Mouse (Mus musculus) right cerebral cortex, postnatal 36 days (tissue): ENCODE results near the gene Phldb3.

Source experiments
- DNase-seq, 2 experiments: peaks; one replicate each; pipeline ENCODE4 v3.0.0; 2022; ENCODE audit warnings: low spot score in 2 of 2, mixed read lengths in 1 of 2

Phldb3 gene

DNA sequence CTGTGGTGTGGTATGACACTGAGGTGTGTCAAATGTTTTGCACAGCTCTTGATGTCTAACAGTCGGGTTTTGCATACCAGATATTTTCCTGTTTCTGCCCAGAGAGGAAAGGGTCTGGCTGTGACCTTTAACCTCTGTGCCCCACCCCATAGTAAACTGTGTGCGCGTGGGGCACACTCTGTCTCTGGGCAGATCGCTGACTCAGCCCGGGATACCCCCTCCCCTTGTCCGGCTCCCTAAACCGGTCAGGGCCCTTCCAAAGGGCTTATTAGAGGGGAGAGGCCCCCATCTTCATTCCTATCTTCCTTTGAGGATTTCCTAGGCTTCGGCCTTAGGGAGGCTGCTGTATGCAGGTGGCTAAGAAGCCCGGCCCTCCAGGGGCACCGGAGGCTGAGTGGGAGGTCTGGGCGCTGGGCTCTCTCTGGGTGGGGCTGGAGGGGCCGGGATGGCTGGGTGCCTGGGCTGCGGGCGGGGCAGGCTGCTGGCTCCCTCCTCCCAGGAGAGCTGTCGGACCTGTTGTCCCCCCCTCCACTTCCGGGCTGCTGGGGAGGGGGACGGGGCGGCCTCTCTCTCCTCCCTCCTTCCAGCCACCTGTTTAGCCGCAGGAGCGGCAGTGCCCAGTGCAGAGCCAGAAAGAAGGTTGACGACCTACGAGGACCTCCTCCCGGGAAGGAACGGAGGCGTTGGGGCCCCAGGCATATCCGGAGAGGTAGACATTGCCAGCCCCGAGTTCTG lies at the start of gene Phldb3:
TSS of gene Phldb3 (plus strand) at position 620 of the 735 bp plus-strand sequence.
- DNase-seq: no peak

DNA sequence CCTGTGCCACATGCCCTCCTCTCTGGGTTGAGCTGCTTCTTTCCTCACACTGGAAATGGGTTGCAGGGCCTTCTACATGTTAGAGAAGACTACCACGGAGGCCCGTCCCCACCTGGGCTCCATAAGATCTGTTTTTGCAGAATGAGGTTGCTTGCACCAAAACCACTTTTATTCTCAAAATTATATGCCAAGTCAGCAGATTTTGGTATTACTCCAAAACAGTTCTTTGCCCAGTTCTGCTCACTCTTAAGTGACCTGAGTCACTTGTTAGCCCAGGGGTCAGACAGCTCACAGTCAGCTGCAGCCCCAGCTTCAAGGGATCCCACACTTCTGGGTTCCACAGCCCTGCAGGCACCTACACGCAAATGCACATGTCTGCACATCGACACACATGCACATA lies 49.1 kb upstream of the Phldb3 start:
- no peak for DNase-seq

DNA sequence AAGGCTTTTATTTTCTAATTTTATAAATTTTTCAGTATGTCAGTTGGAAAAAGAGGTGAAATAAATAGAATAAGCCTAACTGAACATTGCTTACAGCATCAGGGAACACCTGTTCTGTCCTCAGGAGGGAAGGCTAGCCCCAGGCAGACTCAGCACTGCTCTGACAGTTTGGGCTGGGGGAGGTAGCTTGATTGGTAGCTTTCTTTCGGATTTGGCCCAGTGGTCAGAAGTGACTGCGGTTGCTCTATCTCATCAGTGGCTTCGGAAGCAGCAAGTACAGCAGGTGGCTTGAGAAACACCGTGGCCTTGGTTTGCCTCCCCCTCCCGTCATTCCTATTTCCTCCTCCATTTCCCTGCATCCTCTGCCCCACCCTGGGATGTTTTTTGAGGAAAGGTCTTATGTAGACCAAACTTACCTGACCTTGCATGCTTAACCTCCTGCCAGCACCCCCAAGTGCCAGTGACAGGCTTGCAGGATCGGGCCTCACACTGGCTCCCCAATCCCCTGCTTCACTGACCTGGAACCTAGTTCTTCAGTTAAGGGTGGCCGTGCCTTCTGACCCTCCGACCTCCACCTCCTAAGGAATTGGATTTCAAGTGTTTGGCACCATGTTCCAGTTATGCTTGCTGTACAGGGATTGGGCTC lies 47.2 kb upstream of the Phldb3 start:
- no peak for DNase-seq

DNA sequence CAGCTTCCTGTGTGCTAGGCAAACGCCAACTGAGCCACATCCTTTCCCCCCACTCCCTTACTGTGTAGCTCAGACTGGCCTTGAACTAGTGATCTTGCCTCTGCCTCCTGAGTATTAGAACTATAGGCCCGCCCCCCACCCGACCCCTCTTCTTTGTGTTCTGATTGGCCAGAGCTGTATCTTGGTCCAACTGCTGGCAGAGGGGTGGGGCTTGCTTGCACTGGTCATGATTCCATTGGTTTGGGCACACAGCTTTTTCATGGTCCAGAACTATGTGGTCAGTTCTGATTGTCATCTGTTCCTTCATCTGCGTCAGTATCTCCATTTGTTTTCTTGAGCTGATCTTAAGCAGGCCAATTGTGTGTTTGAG lies 46.7 kb upstream of the Phldb3 start:
- no peak for DNase-seq

DNA sequence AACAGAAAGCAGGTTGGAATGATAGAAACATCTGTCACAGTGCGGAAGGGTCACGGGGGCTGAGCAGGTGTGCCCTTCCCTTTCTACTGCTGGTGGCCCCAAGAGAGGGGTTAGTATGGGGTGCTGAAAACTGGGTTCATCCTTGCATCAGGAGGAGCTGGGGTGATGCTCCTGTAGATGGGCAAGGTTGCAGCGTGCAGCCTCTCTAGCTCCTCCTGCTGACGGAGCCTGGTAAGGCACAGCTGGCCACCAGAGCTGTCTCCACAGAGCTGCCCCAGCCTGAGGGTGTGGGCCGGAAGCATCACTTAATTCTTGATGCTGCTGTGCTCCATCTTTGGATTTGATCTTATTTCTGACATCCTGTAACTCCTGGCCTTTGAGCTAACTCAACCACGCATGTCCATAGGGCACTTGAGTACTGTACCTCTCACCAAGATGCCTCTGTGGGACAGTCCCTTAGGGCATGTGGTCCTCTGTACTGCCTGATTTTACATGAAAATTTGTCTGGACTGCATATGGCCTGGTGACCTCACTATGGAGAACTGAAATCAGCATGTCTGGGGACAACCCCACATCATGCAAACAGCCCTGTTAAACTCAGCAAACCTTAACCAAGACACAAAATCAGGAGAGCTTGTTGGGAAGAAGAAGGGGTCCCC lies 45.8 kb upstream of the Phldb3 start:
- peak in 1 of 2 experiments; percentile 35 for DNase-seq

DNA sequence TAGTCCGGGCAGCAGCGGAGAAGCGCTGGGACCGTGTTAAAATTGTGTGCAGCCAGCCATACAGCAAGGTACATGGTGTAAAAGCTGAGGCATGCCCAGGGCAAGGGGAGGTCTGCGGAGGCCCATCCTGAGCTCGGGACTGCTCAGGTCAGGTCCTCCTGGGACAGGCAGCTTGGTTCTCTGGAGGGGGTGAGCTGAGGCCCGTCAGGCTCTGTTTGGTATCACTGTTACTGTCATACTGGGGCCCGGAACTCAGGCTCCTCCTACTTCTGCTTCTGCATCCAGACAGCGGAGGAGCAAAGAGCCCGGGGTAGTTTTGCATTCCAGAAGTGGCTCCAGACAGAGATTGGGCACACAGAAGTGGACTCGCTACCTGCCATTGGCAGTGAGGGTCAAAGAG lies 44.9 kb upstream of the Phldb3 start:
- DNase-seq: no peak

DNA sequence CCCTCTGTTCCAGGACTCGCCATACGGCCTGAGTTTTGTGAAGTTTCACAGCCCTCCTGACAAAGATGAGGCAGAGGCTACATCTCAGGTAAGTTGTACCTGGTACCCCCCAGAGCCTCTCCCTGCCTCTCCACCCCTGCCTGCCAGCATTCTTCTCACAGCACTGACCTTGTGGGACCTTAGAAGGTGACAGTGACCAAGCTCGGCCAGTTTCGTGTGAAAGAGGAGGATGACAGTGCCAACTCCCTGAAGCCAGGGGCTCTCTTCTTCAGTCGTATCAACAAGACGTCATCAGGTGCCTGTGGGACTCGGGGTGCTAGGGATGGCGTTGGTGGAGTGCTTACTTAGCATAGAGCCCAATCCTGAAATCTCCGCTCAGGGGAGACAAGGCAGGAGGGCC lies 44.4 kb upstream of the Phldb3 start:
- no peak for DNase-seq

DNA sequence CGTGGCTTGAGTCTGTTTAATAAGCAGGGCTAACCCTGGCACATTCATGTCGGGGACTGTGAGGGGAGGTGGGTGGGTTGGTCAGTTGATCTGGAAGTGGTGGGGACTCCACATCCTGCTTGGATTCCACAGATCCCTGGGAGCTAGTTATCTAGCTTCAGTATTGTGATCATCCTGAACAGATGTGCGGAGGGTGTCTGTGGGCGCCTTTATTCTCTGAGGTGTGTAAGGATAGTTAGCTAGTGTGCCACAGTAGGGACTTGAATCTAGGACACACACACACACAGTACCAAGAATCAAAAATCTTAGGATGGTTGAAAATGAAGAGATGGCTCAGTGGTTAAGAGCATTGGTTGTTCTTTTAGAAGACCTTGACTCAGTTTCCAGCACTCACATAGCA lies 42.1 kb upstream of the Phldb3 start:
- DNase-seq: no peak

DNA sequence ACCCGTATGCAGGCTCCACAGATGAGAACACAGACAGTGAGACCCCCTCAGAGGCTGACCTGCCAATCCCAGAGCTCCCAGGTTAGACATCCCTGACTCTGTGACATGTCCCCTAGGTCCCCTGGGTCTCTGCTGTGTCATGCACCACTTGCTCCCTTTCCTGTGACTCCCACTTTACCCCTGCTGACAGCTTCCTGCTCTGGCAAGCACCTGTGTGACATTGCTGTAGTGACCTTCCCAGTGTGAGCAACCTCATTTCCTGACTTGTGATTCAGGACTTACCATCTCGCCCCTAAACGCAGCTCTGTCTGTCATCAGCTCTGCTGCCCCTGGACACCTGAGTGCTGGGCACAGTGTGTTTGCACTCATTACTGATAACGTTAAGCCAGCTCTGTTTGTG lies 39.5 kb upstream of the Phldb3 start:
- no peak for DNase-seq

DNA sequence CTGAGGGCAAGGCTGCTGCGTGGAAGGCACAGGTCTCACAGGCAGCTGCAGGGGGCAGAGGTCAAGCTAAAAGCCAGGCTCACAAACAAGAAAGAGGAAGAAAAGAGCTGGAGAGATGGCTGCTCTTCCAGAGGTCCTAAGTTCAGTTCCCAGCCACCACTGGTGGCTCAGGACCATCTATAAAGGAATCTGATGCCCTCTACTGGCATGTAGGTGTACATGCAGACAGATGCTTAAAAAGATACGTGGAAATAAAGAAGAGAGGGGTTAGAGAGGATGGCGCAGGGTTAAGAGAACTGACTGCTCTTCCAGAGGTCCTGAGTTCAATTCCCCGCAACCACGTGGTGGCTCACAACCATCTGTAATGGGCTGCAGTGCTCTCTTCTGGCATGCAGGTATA lies 38.1 kb upstream of the Phldb3 start:
- DNase-seq: no peak

DNA sequence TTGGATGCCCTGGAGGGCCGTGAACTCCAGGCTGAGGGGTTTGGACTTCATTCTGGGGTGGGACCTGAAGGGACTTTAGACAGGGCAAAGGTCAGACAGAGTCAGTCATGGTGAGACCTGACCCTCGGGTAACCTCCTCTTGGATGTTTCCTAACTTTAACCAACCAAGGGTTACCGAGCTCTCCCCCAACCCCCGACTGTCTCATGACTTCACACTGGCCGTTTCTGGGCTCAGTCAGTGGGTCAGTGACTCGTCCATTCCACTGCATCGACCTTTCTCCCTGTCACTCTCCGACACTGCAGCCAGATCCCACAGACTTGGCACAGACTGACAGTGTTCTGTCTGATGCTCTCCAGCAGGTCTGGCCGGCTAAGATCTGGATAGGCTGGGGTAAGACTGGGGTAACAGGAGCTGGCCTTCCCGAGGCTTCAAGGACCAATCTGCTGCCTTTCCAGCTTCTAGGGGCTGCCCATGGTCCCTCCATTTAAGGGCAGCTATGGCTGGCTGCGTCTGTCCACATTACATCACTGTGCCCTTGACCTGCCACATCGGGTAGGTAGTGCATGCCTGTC lies 36.3 kb upstream of the Phldb3 start:
- DNase-seq: no peak

DNA sequence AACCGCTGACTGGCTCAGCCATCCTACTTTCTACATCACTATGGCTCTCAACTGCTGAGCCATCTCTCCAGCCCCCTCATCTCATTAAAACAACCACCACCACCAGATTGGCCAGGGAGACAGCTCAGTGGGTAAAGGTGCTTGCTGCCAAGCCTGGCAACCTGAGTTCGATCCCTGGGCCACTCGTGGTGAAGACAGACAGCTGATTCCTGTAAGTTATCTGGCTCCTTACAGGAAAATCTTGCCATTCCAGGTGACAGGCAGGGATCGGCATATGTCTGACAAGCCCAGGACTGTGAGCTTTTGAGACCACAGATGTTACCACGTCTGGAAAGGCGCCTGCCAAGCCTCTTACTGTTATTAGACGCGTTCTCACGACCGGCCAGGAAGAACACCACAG lies 32.8 kb upstream of the Phldb3 start:
- no peak for DNase-seq

DNA sequence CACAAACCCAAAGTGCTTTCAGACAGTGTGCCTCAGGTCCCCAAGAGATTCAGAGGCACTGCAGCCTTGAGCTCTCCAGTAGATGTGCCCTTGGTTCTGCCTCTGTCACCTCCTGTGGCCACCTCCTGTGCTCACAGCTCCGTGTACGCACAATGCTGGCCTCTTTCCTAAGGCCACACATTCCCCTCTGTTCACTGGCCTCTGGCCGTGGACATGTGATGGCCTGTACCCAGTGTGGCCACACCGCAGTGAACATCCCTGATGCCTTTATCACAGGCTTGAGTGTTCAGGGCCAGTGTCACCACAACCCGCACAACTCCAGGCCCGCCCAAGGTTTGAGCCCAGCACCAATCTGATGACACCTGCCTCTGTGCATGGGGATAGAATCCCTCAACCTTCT lies 25.7 kb upstream of the Phldb3 start:
- no peak for DNase-seq

DNA sequence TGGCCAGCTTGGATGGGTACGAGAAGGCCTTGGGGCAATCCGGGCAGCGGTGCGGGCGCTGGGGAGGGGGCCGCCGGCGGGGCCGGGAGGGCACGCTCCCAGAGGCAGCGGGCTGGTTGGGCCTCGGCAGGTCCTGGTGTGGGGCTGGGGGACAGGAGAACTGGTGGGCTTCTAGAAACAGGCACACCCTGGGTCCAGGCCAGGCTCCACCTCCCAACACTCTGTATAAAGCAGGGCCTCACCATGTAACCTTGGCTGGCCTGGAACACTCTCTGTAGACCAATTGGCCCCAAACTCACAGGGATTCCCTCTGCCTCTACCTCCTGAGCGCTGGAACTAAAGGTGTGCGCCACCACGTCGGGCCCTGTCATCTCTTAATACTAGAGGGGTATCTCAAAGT lies 24.6 kb upstream of the Phldb3 start:
- no peak for DNase-seq

DNA sequence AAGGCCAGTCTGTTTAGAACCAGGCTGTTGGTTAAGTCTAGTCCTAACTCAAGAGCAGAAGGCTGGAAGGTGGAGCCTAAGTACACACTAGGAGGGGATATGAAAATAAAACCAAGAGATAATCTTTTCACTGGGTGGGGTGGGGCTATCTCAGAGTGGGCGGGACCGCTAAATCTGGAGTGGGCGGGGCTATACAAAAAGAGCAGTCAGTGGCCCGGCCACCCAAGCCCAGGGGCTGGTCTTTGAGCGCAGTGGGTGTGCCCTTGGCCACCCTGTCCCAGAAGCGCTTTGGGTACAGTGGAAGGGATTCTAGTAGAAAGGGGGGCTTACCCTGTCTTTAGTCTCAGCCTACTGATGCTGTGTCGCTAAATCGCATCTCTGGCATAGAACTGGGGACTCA lies 23.7 kb upstream of the Phldb3 start:
- DNase-seq: no peak

DNA sequence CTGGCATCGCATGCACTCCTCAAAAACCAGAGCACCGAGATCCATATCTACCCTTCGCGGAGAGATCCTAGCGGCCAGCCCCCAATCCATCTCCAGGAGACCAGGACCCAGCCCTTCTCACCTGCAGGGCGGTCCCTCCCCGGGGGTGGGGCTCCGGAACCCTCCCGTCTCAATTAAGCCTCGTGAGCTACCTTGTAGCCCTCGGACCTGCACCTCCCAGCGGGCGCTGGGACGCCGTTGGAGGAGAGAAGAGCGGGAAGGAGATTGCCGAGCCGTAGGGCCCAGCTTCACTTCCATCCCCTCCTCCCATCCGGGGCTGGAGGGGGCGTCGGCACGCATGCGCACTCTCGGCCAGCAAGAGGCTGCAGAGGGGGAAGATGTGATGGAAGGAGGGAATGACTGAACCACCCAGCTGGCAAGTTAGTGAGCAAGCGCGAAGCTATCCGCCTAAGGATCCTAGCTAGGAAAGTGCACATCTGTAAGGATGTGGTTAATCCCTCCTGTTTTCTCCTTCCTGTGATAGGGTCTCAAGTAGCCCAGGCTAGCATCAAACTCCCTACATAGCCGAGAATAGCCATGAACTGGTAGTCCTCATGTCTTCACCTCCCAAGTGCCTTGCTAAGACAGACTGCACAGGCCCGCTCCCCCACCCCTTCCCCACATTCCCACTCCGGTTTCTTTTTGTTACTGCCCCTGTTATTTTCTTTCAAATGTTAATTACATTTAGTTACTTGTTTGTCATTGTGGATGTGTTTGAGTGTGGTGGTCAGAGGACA lies 23.0 kb upstream of the Phldb3 start, which contains the start of the genes Ethe1 and Zfp575:
TSS of gene Ethe1 (plus strand) at position 214 of the 776 bp plus-strand sequence.
TSS of gene Zfp575 (minus strand) at position 312 of the 776 bp plus-strand sequence.
- peak; percentile 74 to 75 for DNase-seq

DNA sequence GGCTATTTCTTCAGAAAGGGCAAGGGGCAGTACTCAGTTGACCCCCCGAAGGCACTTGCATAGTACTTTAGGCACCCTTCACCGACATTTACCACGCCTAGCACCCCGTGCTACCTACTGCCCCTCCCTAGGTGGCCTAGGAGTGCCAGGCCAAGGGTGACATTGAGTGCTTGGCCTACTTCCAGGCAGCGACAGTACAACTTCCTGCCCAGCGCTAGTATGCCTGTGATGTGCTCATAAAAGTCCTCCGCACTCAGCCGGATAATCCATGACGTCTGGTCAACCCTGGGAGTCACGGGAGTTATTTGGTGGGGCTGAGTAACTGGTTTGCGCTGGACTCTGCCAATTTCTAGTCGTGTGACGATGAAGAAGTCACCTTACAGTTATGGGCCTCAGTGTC lies 22.2 kb upstream of the Phldb3 start:
- DNase-seq: no peak

DNA sequence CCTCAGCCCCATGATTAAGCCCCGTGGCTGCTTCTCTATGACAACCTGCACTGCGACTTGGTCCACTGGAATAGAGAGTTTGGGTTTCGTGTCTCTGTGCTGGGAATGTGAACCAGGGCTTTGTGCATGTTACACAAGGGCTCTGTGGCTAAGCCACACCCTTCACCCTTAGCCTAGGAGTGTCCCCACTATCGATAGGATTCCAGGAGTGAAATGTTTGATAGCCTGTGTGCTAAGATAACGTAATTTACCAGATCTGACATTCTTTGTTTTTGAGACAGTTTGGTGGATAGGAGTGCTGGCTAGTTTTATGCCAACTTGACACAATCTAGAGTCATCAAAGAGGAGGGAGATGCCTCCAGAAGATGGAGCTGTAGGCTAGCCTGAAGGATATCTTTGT lies 18.8 kb upstream of the Phldb3 start:
- no peak for DNase-seq

DNA sequence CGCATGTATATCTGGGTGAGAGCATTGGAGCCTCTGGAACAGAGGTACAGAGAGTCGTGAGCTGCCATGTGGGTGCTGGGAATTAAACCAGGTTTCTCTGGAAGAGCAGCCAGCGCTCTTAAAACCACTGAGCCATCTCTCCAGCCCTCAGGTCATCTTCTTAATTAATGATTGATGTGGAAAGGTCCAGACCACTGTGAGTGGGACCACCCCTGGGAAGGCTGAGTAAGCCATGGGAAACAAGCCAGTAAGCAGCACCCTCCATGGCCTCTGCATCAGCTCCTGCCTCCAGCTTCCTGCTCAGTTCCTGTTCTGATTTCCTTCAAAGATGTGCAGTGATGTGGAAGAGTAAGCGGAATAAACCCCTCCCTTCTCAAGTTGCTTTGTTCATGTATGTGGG lies 18.4 kb upstream of the Phldb3 start:
- DNase-seq: no peak

DNA sequence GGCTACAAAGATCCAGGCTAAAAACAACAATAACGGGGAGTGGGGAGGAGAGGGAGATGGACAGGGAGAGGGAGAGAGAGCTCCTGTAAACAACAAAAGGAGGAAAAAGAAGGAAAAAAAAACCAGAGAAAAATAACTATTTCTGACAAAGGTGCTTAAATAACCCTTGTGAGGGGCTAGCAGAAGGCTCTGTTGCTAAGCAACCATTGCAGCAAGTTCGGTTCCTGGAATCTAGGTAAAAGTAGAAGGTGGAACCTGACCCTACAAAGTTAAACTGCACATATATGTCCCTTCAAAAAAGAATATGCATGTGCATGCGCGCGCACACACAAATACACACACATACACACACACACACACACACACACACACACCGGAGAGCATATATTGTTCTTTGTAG lies 17.8 kb upstream of the Phldb3 start:
- DNase-seq: no peak

DNA sequence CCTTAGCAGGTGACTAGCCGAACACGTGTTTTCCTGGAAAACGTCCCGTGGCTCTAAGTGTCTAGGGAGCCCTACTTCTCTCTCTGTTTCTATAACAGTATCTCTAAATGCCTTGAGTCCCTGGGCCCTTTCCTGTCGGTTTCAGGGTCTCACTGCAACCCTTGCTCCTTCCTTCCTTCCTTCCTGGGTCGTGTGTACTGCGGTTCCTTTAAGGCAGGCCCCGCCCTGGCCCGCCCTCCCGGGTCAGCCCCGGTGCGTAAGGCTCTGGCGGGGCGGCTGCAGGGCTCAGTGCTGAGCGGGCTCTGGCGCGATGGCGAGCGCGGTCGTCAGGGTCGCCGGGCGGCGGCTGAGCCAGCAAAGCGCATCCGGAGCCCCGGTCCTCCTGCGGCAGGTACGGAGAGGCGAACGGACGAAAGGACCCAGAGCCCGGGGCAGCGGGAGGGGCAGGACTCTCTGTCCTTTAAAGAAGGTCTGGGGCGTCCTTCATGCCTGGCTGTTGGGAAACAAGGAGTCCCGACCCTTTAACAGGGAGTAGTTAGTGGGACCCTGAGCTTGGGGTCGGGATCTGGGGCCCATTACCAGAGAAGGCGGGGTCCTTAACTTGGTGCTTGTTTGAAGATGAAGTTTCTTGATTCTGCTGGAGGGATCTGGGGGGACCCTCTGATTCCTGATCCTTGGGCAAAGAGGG lies 16.8 kb upstream of the Phldb3 start:
- DNase-seq: peak; percentile 43 to 59
